Mouse (Mus musculus) large intestine, adult 2 months (tissue): ENCODE data around the gene Trappc6b. TPM values are rescaled to one million over a fixed set of nuclear protein-coding genes. Genes with fewer than 3 reads are reported as not detected.

Source experiments
- DNase-seq: peaks from one replicate; pipeline ENCODE4 v3.0.0-alpha.2; 2012; ENCODE audit warnings: low read depth, low spot score
- WGBS: fragments of 180-500 bp; shearing (Covaris S2); methylation state at CpG from one replicate; pipeline ENCODE4 v1.1.7; 2018; 5-methylcytosine and 5-hydroxymethylcytosine counted together
- polyA plus RNA-seq: library from polyadenylated mRNA; depleted of rRNA; stranded (reverse); fragments of >200 nt; gene quantifications from 2 replicates; pipeline ENCODE4 v1.2.3, GENCODE M21; 2012; rRNA removed

Gene Trappc6b
- 28.4 and 32.5 TPM in 2 replicates for polyA plus RNA-seq

DNA sequence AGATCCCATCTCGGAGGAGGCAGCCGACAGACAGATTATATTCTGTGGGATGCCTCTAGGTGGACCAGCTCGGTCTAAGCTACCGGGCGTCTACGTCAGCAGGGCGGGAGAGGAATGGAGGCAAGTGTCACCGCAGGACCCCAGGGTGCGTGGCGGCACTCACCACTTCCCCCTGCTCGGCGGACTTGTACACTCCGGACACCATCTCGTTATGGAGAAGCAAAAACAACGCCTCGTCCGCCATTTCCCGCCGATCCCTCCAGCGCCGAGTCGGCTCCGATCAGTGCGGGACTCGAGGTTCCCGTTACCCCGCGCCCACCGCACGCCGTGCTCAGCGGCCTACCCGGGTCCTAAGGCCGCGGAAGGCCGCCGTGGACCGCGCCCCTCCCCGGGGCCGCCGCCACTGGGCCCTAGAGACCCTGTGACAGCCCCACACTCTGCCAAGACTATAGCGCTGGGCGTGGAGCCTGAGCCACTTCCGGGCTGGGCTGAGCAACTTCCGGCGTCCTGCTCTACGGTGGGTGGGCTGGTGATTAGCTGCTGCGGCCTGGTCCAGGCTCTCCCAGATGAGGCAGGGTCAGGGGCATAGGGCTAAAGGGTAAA lies at the start of gene Trappc6b:
TSS of gene Trappc6b (minus strand) at position 480 of the 603 bp plus-strand sequence.
- DNase-seq = no peak
- under 1% methylated on average over 49 of the region's 49 CpGs for WGBS

DNA sequence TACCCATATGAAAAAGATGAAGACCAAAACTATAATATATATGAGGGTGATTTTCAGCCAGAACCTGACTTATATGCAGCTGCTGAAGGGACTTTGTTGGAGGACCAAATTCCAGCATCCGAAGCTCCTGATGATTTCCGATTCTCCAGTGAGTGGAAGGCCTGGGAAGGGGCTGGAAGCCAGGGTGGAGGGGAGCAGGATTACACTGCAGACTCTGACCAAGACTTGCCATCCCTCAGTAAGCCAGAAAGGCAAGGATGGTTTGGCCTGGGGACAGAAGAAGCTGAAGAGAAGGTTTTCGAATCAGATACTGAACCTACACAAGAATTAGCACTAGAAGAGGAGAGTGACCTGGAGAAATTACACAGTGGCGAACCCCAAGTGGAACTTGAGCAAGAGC lies 46.7 kb upstream of the Trappc6b start:
- 91% methylated on average over 4 of the region's 4 CpGs for WGBS
- DNase-seq = no peak

DNA sequence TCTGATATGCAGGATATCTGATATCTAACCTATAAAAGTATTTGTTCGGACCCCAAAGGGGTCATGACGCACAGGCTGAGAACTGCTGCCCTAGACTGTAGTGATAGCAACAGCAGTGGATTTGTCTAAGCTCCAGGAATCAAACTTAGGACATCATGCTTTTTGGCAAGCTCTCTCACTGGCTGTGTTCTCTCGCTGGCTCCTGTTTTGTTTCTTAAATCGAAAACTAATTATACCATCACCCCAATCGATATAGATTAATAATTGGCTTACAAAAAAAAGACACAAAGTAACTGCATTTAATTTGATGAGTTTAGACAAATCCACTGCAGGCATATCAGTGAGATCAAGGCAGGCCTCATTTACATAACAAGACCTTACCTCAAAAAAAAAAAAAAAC lies 45.2 kb upstream of the Trappc6b start:
- WGBS = 42% methylated on average over 5 of the region's 5 CpGs
- peak; percentile 8 for DNase-seq

DNA sequence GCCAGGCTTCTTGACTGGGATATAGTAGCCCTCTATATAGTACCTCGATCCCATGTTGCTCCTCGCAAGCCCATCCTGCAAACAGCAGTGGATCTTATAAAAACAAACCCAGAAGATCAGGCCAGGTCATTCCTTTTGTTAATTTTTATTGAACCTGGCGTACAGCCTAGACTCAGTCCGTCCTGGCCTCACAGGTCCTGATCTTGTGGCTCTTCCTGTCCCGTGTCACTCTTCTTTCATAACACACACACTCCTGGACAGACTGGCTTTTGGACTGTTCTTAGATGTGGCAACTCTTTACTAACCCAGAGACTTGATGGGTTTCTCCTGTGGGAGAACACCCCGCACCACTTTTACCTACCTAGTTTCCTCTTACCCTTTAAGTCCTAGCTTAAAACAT lies 44.6 kb upstream of the Trappc6b start:
- 21% methylated on average over 6 of the region's 6 CpGs for WGBS

DNA sequence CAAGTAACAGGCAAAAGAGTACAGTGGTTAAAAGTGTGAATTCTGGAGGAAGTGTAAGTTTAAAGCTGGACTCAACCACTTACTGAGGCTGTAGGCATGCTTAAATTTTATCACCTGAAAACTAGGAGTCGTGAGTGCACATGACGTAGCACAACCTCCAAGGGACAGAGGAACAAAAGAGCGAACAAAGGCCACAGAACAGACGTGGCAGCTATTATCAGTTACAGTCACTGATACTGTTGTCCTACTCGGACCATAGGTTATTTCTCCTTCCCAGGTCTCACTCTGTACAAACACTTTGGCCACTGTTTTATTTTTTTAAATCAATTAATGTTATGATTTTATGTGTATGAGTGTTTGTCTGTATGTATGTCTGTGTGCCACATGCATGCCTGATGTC lies 43.5 kb upstream of the Trappc6b start:
- no peak for DNase-seq
- whole genome bisulfite sequencing = 87% methylated on average over 5 of the region's 5 CpGs

More for the DNA sequence above, 44.6 kb upstream of the Trappc6b start:
- peak; percentile 25 for DNase-seq

DNA sequence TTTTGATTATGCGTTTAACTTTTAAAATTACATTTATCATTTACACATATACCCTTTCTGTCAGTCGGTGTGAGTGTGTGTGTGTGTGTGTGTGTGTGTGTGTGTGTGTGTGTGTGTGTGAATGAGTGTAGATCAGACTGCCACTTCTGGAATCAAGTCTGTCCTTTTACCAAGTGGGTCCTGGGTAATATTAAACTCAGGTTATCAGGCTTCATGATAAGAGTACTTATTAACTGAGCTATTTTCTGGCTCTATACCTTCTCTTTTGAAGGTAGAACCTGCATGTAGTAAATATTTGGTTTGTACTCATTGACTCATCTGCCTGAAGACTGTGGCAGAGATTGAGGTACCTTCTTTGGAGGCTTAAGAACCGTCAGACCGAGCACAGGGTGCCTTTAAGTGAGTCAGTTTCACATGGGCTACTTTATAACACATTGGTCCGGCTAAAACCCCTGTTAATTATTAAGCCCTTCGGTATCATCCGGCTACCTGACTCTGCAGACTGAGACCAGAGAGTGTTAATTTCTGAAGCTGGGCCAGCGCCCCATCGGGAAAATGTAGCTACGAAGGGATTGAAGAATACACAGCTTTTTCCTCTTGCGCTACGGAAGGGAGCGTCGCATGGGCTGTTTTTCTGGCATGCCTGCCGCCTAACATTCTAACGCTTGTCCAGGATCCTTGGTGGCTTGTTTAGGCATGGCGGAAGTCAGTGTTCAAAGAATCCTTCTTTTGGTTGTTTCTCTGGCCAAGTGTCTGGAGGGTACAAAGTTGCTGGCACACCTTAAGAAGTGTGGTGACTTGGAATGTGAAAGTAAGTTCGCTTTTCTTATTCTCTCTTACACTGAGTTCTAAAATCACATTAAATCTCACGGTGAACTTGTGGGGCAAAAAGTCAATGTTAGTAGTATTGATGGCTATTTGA lies 34.1 kb upstream of the Trappc6b start, which contains the start of gene Mia2:
TSS of gene Mia2 (plus strand) at position 696 of the 922 bp plus-strand sequence.
- DNase-seq = peak; percentile 32

DNA sequence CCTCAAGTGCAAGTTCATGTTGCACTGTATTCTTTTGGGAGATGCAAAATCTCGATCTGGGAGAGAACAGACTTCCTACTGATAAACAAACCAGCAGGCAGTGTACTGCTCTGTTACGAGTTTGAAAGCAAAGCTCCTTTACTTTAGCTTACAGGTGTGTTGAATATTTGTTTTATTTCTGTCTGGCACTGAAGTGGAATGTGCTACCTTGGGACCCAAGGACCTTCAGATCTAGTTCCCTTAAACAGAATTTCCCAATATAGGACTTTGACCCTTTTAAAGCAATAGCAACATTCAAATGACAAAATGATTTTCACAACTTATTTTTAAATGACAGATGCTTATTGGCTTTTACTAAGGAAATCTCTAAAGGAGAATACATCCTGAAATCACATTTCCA lies 32.3 kb upstream of the Trappc6b start:
- 16% methylated on average over 2 of the region's 2 CpGs for WGBS
- no peak for DNase-seq

More for the DNA sequence above, 34.1 kb upstream of the Trappc6b start, which contains the start of gene Mia2:
- WGBS = 37% methylated on average over 19 of the region's 19 CpGs

DNA sequence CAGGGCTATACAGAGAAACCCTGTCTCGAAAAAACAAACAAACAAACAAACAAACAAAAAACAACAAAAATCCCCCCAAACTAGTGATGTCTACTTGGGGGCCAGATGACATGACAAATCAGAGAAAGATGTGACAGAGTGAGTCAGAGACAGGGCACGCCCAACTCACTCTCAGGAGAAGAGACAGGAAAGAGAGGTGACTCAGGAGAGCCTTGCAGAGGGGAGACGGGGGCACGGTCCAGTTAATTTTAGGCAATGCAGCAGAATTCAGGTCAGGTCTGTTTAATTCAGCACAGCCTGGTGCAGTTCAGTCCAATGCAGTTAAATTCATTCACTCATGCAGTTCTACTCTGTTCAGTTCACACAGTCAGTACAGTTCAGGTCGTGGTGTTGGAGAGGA lies 24.9 kb upstream of the Trappc6b start:
- DNase-seq = no peak
- WGBS = 89% methylated on average over 5 of the region's 5 CpGs

DNA sequence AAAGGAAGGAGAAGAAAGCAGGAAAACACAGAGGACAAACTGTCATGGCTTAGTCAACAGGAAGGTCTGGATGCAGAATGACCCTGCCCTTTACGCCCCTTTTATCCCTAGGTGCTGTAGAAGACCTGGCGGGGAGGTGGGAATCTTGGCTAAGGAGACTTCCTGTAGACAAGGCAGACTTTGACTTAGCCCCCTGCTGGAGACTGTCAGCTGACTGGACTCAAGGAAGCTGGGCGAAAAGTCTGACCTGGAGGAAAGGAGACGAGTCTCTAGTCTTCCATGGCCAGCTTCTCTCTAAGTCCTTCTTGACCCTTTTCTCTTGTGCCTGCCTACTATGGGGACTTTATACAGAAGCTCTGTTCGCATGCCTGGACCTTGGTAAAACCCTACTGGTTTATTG lies 23.2 kb upstream of the Trappc6b start:
- DNase-seq = no peak
- WGBS = 64% methylated on average over 5 of the region's 5 CpGs

GRCm38 (mm10) chr12:59080461-59080860 lies 19.2 kb upstream of the Trappc6b start:
- no peak for DNase-seq
- WGBS = 87% methylated on average over 4 of the region's 4 CpGs

DNA sequence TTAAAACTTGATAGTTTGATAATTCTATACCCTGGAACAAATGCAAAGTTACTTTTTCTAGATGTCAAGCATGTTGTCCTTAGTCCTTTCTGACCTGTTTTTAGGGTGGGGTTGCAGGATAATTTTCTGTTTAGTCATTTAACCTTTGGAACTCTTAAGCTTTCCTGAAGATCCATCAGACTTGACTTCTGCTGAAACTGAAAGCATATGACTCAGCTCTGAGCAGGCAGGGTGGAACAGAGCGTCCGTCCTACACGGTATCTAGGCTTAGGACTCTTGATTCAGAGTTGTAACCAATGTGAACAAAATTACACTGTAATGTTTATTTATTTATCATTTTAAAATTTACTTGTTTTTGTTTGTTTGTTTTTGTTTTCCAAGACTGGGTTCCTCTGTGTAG lies 16.6 kb upstream of the Trappc6b start:
- DNase-seq = no peak
- 41% methylated on average over 3 of the region's 3 CpGs for WGBS

GRCm38 (mm10) chr12:59076996-59077395 lies 15.7 kb upstream of the Trappc6b start:
- WGBS = 64% methylated on average over 3 of the region's 3 CpGs
- no peak for DNase-seq

- 78% methylated on average over 3 of the region's 3 CpGs for WGBS
- no peak for DNase-seq
These were observed 12.8 kb upstream of the Trappc6b start for GRCm38 (mm10) chr12:59074052-59074451.

DNA sequence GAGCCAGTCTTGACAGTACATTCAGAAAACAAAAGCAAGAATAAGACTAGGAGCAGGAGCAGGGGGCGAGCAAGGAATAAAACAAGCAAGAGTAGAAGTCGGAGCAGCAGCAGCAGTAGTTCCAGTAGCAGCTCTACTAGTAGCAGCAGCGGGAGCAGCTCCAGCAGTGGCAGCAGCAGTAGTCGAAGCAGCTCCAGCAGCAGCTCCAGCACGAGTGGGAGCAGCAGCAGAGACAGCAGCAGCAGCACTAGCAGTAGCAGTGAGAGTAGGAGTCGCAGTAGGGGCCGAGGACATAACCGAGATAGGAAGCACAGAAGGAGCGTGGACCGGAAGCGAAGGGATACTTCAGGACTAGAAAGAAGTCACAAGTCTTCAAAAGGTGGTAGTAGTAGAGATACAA lies 11.0 kb upstream of the Trappc6b start:
- 91% methylated on average over 11 of the region's 11 CpGs for WGBS
- no peak for DNase-seq

- WGBS = 91% methylated on average over 13 of the region's 13 CpGs
- no peak for DNase-seq
These were observed 7.5 kb upstream of the Trappc6b start for GRCm38 (mm10) chr12:59068791-59069190.

- DNase-seq = no peak
- WGBS = 1% methylated on average over 41 of the region's 41 CpGs
These were observed 5.8 kb upstream of the Trappc6b start for GRCm38 (mm10) chr12:59067095-59067494.

- WGBS = under 1% methylated on average over 43 of the region's 43 CpGs
- DNase-seq = peak; percentile 97
These were observed 5.3 kb upstream of the Trappc6b start, which contains the start of gene Pnn for GRCm38 (mm10) chr12:59066448-59067077. Pnn (plus strand) TSS chr12:59066884.

- DNase-seq = no peak
- 47% methylated on average over 3 of the region's 3 CpGs for WGBS
These were observed 4.5 kb upstream of the Trappc6b start for GRCm38 (mm10) chr12:59065776-59066175.

- no peak for DNase-seq
- WGBS = 89% methylated on average over 8 of the region's 8 CpGs
These were observed 3.6 kb upstream of the Trappc6b start for GRCm38 (mm10) chr12:59064837-59065236.

- 24% methylated on average over 4 of the region's 4 CpGs for WGBS
- DNase-seq = no peak
These were observed 950 bp downstream of the Trappc6b start for GRCm38 (mm10) chr12:59060322-59060721.
